Mouse (Mus musculus) liver, postnatal 0 days (tissue): Measurements from ENCODE around the gene Fbln1. TPM values are rescaled to one million over a fixed set of nuclear protein-coding genes. Genes with fewer than 3 reads are reported as not detected.

ENCODE experiments used
- ATAC-seq: fragments of 200-750 bp; cut with Nextera tagmentation; 2 replicates; pipeline ENCODE4 v1.8.0; 2017; ENCODE audit warnings: mild to moderate bottlenecking, moderate library complexity
- DNase-seq: peaks from one replicate; pipeline ENCODE4 v3.0.0-alpha.2; 2016
- H3K27ac ChIP-seq: fragments of 300-500 bp; sonication (generic); 2 replicates; pipeline ENCODE4 v1.5.1; 2014; ENCODE audit warnings: antibody characterized with exemption, moderate library complexity, mild to moderate bottlenecking, low read depth
- H3K27me3 ChIP-seq: fragments of 300-500 bp; sonication (generic); 2 replicates; pipeline ENCODE4 v1.6.1; 2014; ENCODE audit warnings: low read length, control low read depth, mixed read lengths; ENCODE audit not compliant: insufficient read depth
- H3K36me3 ChIP-seq: fragments of 300-500 bp; sonication (generic); replicated peaks from 2 replicates; pipeline ENCODE4 v1.6.1; 2014; ENCODE audit warnings: mild to moderate bottlenecking, control low read depth, low read length, moderate library complexity, mixed read lengths; ENCODE audit not compliant: insufficient read depth
- H3K4me1 ChIP-seq: fragments of 300-500 bp; sonication (generic); 2 replicates; pipeline ENCODE4 v1.6.1; 2014; ENCODE audit warnings: antibody characterized with exemption, mild to moderate bottlenecking, control low read depth; ENCODE audit not compliant: insufficient read depth
- H3K4me2 ChIP-seq: fragments of 300-500 bp; sonication (generic); 2 replicates; pipeline ENCODE4 v1.6.1; 2014; ENCODE audit warnings: low read depth, mild to moderate bottlenecking, low read length, moderate library complexity, mixed read lengths
- H3K4me3 ChIP-seq: fragments of 300-500 bp; sonication (generic); 2 replicates; pipeline ENCODE4 v1.5.1; 2014; ENCODE audit warnings: low read depth, low read length
- H3K9ac ChIP-seq: fragments of 300-500 bp; sonication (generic); replicated peaks from 2 replicates; pipeline ENCODE4 v1.6.1; 2014; ENCODE audit warnings: mild to moderate bottlenecking, moderate library complexity
- H3K9me3 ChIP-seq: fragments of 300-500 bp; sonication (generic); 2 replicates; pipeline ENCODE4 v1.6.1; 2016; ENCODE audit warnings: mild to moderate bottlenecking, control low read depth, low read length, mixed read lengths
- CTCF ChIP-seq: sonication (generic); IDR thresholded peaks from 2 replicates; pipeline ENCODE4 v1.5.1; 2016; ENCODE audit warnings: antibody characterized with exemption, low read depth
- EP300 ChIP-seq: IDR thresholded peaks from 2 replicates; pipeline ENCODE4 v1.6.1; 2016; ENCODE audit warnings: antibody characterized with exemption, low read depth, mild to moderate bottlenecking
- WGBS: fragments of 180-500 bp; shearing (Covaris S2); extraction: QIAGEN DNeasy Blood & Tissue Kit; methylation state at CpG from one replicate; pipeline ENCODE4 v1.1.7; 2014; ENCODE audit not compliant: insufficient replicate concordance; 5-methylcytosine and 5-hydroxymethylcytosine counted together
- polyA plus RNA-seq: library from polyadenylated mRNA; unstranded; fragments of >200 nt; fragmentation: Nextera tagmentation; extraction: Ambion mirVana; gene quantifications from 2 replicates; pipeline ENCODE4 v1.2.1, GENCODE M21; 2015

The Fbln1 gene
- polyA plus RNA-seq, 1 experiment from 2014 or later, result 2.8 TPM

DNA sequence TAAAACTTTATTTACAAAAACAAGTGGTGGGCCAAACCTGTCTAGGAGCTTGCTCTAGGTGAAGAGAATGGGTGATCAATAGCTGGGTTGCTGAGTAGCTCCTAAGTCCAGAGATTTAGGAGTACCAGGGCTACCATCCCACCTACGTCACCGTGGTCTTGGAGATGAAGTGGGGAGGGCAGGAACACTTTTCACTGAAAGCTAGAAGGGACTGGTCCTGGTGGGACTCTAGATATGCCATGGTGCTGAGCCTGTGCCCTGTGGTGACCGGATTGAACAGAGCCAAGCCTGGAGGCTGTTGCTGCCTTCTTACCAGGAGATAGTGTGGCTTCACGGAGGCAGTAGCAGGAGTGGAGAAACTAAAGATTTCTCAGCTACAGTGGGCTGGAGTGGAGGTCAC lies 34.3 kb downstream of the Fbln1 start:
- H3K4me2 ChIP-seq, result no peak overlapping the region
- no peaks in the 10 kb centered on the region for H3K4me1 ChIP-seq
- H3K9ac ChIP-seq, result no peak overlapping the region
- ATAC-seq (no peak), DNase-seq (no peak)
- H3K9me3 ChIP-seq, result no peaks in the 10 kb centered on the region
- no peaks in the 10 kb centered on the region for H3K36me3 ChIP-seq
- no peak for TF ChIP-seq EP300
- TF ChIP-seq CTCF, result no peak
- no peak overlapping the region for H3K27ac ChIP-seq
- H3K27me3 ChIP-seq, result no peaks in the 10 kb centered on the region
- H3K4me3 ChIP-seq, result no peak overlapping the region
- 84% methylated on average over 4 of the region's 4 CpGs for WGBS

DNA sequence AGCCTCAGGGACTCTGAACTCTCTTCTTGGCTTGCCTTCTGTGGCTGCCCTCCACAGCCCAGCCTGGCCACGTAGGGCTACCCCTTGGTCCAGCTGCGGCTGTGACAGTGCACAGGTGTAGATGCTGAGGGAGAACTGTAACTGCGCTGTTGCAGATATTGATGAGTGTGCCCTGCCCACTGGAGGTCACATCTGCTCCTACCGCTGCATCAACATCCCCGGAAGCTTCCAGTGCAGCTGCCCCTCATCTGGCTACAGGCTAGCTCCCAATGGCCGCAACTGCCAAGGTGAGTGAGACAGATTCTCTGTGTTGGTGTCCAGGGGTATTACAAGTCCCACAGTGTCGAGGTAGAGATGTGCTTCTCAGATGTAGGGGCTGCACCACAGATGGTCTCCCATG lies 36.1 kb downstream of the Fbln1 start:
- Histone ChIP-seq H3K9me3 (no peaks in the 10 kb centered on the region), H3K9ac (no peak overlapping the region), H3K4me3 (no peak overlapping the region), H3K27ac (no peak overlapping the region), H3K4me1 (no peaks in the 10 kb centered on the region), H3K4me2 (no peak overlapping the region), H3K36me3 (no peaks in the 10 kb centered on the region), H3K27me3 (no peaks in the 10 kb centered on the region)
- no peak for DNase-seq
- 87% methylated on average over 7 of the region's 7 CpGs for WGBS
- ATAC-seq, result no peak
- no peak for TF ChIP-seq CTCF
- no peak for TF ChIP-seq EP300

DNA sequence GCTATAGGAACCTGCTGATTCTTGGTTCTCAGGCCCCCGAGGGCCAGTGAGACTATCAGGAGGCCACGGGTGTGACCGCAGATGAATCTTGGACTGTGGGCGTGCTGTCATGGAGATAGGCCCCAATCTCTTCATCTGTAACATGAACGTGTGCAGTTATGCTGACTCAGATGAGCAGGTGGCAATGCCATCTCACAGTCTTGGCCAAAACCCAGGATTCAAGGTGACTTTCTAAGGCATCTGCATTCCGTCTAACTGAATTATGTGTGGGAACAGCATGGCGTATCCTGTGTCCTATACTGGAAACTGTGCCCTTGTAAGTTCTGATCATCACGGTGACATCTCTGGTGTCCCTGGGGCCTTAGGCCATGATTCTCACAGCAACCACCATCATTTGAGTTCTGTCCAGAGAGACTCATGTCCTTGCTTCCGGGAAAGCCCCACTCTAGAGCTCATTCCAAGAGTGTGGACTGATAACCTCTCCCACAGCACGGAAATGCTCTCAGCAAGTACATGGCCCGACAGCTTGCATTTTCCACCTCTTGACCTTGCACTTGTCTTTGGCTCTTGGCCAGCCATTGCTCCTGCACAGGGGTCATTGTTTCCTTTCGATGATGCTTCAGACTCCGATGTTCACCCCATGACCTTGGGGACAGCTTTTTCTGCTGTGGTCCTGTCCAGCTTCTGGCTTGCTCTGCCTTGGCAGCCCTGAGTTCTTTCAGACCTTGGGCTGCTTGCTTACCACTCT lies 38.8 kb downstream of the Fbln1 start:
- Histone ChIP-seq H3K4me1 (no peaks in the 10 kb centered on the region), H3K27me3 (no peaks in the 10 kb centered on the region), H3K9ac (no peak overlapping the region), H3K4me2 (no peak overlapping the region), H3K4me3 (no peak overlapping the region), H3K27ac (no peak overlapping the region), H3K36me3 (no peaks in the 10 kb centered on the region), H3K9me3 (no peaks in the 10 kb centered on the region)
- DNase-seq, result no peak
- TF ChIP-seq EP300 (no peak), CTCF (no peak)
- ATAC-seq, result no peak
- WGBS, result 79% methylated on average over 13 of the region's 13 CpGs

DNA sequence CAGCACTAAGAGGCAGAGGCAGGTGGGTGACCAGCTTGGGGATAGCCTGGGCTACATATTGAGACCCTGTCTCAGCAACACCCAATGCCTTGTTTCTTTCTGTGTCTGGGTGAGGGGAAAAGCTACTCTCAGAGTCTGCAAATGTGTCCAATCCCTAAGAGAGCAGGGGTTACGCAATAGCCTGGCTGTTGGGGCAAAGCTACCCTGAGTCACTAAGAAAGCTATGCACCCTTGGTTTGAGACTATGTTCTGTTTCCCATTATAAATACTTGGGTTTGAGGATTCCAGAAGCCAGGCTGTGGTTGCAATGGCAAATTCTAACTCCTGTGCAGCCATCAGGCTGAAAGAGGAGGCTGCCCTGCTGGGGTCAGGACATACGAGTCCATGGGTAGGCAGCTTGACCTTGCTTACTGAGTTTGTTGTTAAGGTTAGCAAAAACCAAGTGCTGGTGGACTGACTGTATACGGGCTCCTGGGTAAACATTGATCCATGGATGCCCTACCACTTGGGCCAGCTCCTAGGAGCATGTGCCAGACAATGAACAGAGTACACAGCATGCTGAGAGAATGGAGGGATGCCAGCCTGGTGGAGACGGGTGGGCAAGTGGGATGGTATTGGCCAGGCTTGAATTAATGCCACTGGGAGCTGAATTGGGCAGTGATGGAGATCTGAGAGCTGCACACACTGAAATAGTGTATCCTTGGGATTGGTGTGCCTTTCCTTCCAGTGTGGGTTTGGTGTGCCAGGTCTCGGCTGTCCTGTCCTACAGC lies 39.7 kb downstream of the Fbln1 start:
- no peak overlapping the region for H3K9ac ChIP-seq
- ATAC-seq (no peak), DNase-seq (no peak)
- H3K4me1 ChIP-seq, result no peaks in the 10 kb centered on the region
- TF ChIP-seq CTCF (no peak), EP300 (no peak)
- H3K4me3 ChIP-seq, result no peak overlapping the region
- H3K4me2 ChIP-seq, result no peak overlapping the region
- WGBS, result 72% methylated on average over 5 of the region's 5 CpGs
- H3K27ac ChIP-seq, result no peak overlapping the region
- no peaks in the 10 kb centered on the region for H3K36me3 ChIP-seq
- H3K9me3 ChIP-seq, result no peaks in the 10 kb centered on the region
- no peaks in the 10 kb centered on the region for H3K27me3 ChIP-seq

DNA sequence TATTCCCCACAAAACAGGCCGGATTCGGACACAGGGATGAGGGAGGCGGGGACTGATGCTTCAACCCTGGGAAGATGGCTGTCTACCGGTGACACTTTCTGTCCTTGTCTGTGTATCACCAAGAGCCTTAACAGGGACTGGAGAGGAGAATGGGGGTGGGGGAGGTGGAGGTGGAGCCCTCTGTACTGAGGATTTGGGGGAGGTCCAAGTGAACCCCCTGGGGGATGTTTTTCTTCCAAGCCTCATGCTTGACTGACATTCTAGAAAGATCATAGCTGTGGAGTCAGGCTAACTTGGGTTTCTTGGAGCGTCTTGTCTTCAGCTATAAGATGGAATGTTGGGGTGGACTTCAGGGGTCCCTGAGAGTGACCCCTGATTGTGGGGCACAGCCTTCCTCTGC lies 40.3 kb downstream of the Fbln1 start:
- H3K9ac ChIP-seq, result no peak overlapping the region
- WGBS, result 91% methylated on average over 5 of the region's 5 CpGs
- H3K4me1 ChIP-seq, result no peaks in the 10 kb centered on the region
- no peaks in the 10 kb centered on the region for H3K27me3 ChIP-seq
- DNase-seq (no peak), ATAC-seq (no peak)
- H3K9me3 ChIP-seq, result no peaks in the 10 kb centered on the region
- no peak for TF ChIP-seq EP300
- TF ChIP-seq CTCF, result no peak
- no peak overlapping the region for H3K4me3 ChIP-seq
- no peaks in the 10 kb centered on the region for H3K36me3 ChIP-seq
- H3K4me2 ChIP-seq, result no peak overlapping the region
- H3K27ac ChIP-seq, result no peak overlapping the region

DNA sequence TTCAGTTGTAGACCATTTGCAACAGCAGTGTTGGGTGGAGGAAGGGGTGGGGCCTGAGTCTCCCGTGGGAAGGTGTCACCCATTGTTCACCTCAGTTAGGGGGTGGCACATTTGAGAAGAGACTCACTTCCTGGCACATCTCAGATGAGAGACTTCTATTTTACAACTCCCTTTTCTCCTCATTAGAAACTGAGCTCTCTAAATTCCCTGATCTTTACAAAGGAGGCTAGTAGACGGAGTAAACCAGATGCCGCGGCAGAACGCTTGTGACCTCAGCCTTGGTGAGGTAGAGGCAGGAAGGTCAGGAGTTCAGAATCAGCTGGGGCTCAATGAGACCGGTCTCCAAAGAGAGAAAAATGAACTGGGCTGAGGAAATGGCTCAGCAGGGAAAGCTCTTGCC lies 41.2 kb downstream of the Fbln1 start:
- Histone ChIP-seq H3K9ac (no peak overlapping the region), H3K4me2 (no peak overlapping the region), H3K4me1 (no peaks in the 10 kb centered on the region), H3K36me3 (no peaks in the 10 kb centered on the region), H3K27me3 (no peaks in the 10 kb centered on the region), H3K4me3 (no peak overlapping the region), H3K9me3 (no peaks in the 10 kb centered on the region), H3K27ac (no peak overlapping the region)
- no peak for DNase-seq
- WGBS, result 63% methylated on average over 6 of the region's 6 CpGs
- no peak for ATAC-seq
- TF ChIP-seq CTCF (no peak), EP300 (no peak)
